In the genomic region with DNA sequence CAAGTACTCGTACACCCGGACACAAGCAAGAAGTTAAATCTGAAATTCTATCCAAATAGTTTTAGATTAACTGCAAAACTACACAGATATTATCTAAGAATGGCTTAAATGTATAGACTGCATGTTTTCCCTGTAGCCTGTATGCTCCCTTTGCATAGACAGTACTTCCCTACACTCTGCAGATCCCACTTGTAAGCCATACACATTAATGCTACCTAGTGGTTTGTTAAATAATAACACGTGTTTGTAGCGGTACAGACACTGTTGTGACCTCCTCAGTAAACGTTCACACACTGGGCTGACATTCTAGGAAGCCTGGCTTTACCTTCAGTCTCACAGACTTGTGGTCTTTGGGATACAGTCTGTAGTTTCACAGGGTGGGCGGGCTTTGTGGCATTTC, we compare ENCODE assay signal across 19 mouse cellular contexts.
DNase-seq lines count a peak whose midpoint lies in the region; ATAC-seq lines count a peak whose summit lies in the region.
"Had no signal": no experiment of that assay in that cellular context is flagged by ENCODE, and none has a peak within 500 bp of the region (broad histone marks: within the 10 kb centered on the region; RNA-seq: fewer than 3 reads in every experiment).

No protein-coding gene starts in this region.

- no peak overlapping the region for H3K4me2 ChIP-seq in hindbrain, embryonic 12.5 days (replicated peaks)
- no peak overlapping the region for H3K4me2 ChIP-seq in neural tube, embryonic 12.5 days (replicated peaks)
- no peak overlapping the region for H3K4me2 ChIP-seq in neural tube, embryonic 15.5 days
- H3K4me2 ChIP-seq: embryonic facial prominence, embryonic 13.5 days; hindbrain, embryonic 13.5 days had no signal

- 63% methylated on average over 6 of the region's 6 CpGs for WGBS in heart, embryonic 10.5 days
- WGBS in hindbrain, embryonic 10.5 days: 58% methylated on average over 6 of the region's 6 CpGs
- 51% methylated on average over 6 of the region's 6 CpGs for WGBS in hindbrain, embryonic 12.5 days
- WGBS in neural tube, embryonic 12.5 days: 48% methylated on average over 6 of the region's 6 CpGs
- 39% methylated on average over 6 of the region's 6 CpGs for WGBS in neural tube, embryonic 15.5 days

- H3K9me3 ChIP-seq in heart, embryonic 10.5 days: no peaks in the 10 kb centered on the region
- no peaks in the 10 kb centered on the region for H3K9me3 ChIP-seq in hindbrain, embryonic 10.5 days
- no peaks in the 10 kb centered on the region for H3K9me3 ChIP-seq in hindbrain, embryonic 12.5 days (replicated peaks)
- no peaks in the 10 kb centered on the region for H3K9me3 ChIP-seq in neural tube, embryonic 12.5 days
- no peaks in the 10 kb centered on the region for H3K9me3 ChIP-seq in neural tube, embryonic 15.5 days (replicated peaks)
- H3K9me3 ChIP-seq: embryonic facial prominence, embryonic 13.5 days; hindbrain, embryonic 13.5 days had no signal

- peak overlapping the region; percentile 76; the same call in 1 of the 2 replicates for H3K27ac ChIP-seq in heart, embryonic 10.5 days
- H3K27ac ChIP-seq in hindbrain, embryonic 10.5 days: peak overlapping the region; percentile 50; the same call in 1 of the 2 replicates
- no peak overlapping the region for H3K27ac ChIP-seq in hindbrain, embryonic 12.5 days
- no peak overlapping the region for H3K27ac ChIP-seq in neural tube, embryonic 12.5 days
- H3K27ac ChIP-seq in neural tube, embryonic 15.5 days (replicated peaks): no peak overlapping the region
- H3K27ac ChIP-seq: hindbrain, embryonic 13.5 days had no signal

- H3K4me3 ChIP-seq in heart, embryonic 10.5 days: no peak overlapping the region
- no peak overlapping the region for H3K4me3 ChIP-seq in hindbrain, embryonic 10.5 days
- H3K4me3 ChIP-seq in hindbrain, embryonic 12.5 days: no peak overlapping the region
- H3K4me3 ChIP-seq in neural tube, embryonic 12.5 days: no peak overlapping the region
- no peak overlapping the region for H3K4me3 ChIP-seq in neural tube, embryonic 15.5 days (replicated peaks)
- H3K4me3 ChIP-seq: embryonic facial prominence, embryonic 13.5 days; hindbrain, embryonic 13.5 days; megakaryocyte, embryonic 14.5 days had no signal

- H3K27me3 ChIP-seq in heart, embryonic 10.5 days (ENCODE audit: insufficient read depth, poor library complexity, severe bottlenecking): no peaks in the 10 kb centered on the region
- H3K27me3 ChIP-seq in hindbrain, embryonic 10.5 days (ENCODE audit: insufficient read depth, poor library complexity, severe bottlenecking): no peaks in the 10 kb centered on the region
- H3K27me3 ChIP-seq in hindbrain, embryonic 12.5 days: no peaks in the 10 kb centered on the region
- no peaks in the 10 kb centered on the region for H3K27me3 ChIP-seq in neural tube, embryonic 12.5 days (replicated peaks)
- H3K27me3 ChIP-seq in neural tube, embryonic 15.5 days (replicated peaks): no peaks in the 10 kb centered on the region
- H3K27me3 ChIP-seq: embryonic facial prominence, embryonic 13.5 days; hindbrain, embryonic 13.5 days; megakaryocyte, embryonic 14.5 days had no signal

- peaks cover 15% of the 10 kb centered on the region; the same call in 1 of the 2 replicates for H3K36me3 ChIP-seq in heart, embryonic 10.5 days
- H3K36me3 ChIP-seq in hindbrain, embryonic 10.5 days: no peaks in the 10 kb centered on the region
- no peaks in the 10 kb centered on the region for H3K36me3 ChIP-seq in hindbrain, embryonic 12.5 days
- H3K36me3 ChIP-seq in neural tube, embryonic 12.5 days: no peaks in the 10 kb centered on the region
- H3K36me3 ChIP-seq in neural tube, embryonic 15.5 days: no peaks in the 10 kb centered on the region
- H3K36me3 ChIP-seq: embryonic facial prominence, embryonic 13.5 days; hindbrain, embryonic 13.5 days had no signal

- intact Hi-C loops in heart, postnatal 25 days (cut with DNase I): no loop called here

- no peak overlapping the region for H3K9ac ChIP-seq in hindbrain, embryonic 12.5 days
- no peak overlapping the region for H3K9ac ChIP-seq in neural tube, embryonic 12.5 days
- H3K9ac ChIP-seq in neural tube, embryonic 15.5 days (replicated peaks): no peak overlapping the region
- H3K9ac ChIP-seq: embryonic facial prominence, embryonic 13.5 days; hindbrain, embryonic 13.5 days; liver, postnatal 0 days had no signal

- DNase-seq in heart, embryonic 10.5 days (ENCODE audit: low spot score): no peak
- no peak for DNase-seq in heart, postnatal 25 days (ENCODE audit: low spot score)
- DNase-seq in hindbrain, embryonic 10.5 days (ENCODE audit: low spot score): no peak
- no peak for DNase-seq in layer of hippocampus, postnatal 25 days (ENCODE audit: extremely low spot score in 1 of 2, low spot score in 1 of 2)
- DNase-seq: adrenal gland, postnatal 25 days; B cell, adult 2 months; cerebellum, adult 8-10 months; gastrocnemius, postnatal 14 days; kidney, postnatal 14 days; liver; liver, postnatal 0 days; lung, postnatal 14 days; thymus, postnatal 36 days had no signal

- ATAC-seq in hindbrain, embryonic 12.5 days (ENCODE audit: low FRiP score): no peak
- ATAC-seq in neural tube, embryonic 12.5 days (ENCODE audit: low FRiP score, low read depth): 0 out of 2 replicates have a peak, but pooled peaks have one; percentile 44
- ATAC-seq in neural tube, embryonic 15.5 days (ENCODE audit: low FRiP score): no peak
- ATAC-seq: liver, postnatal 0 days had no signal

- peaks cover 21% of the 10 kb centered on the region; the same call in 1 of the 2 replicates for H3K4me1 ChIP-seq in heart, embryonic 10.5 days
- H3K4me1 ChIP-seq in hindbrain, embryonic 10.5 days (replicated peaks): peaks cover 13% of the 10 kb centered on the region
- H3K4me1 ChIP-seq in hindbrain, embryonic 12.5 days: peaks cover 8% of the 10 kb centered on the region
- peaks cover 8% of the 10 kb centered on the region; the same call in 1 of the 2 replicates for H3K4me1 ChIP-seq in neural tube, embryonic 12.5 days
- peaks cover 7% of the 10 kb centered on the region for H3K4me1 ChIP-seq in neural tube, embryonic 15.5 days
- H3K4me1 ChIP-seq: megakaryocyte, embryonic 14.5 days had no signal

Comparison
In these comparisons a context has a peak if more than half of its experiments do, and no peak if none do; other contexts are left out.
1. H3K27ac ChIP-seq: peak in heart, embryonic 10.5 days (single experiment) and hindbrain, embryonic 10.5 days (single experiment); none in hindbrain, embryonic 12.5 days (single experiment), neural tube, embryonic 12.5 days (single experiment) and neural tube, embryonic 15.5 days (single experiment).